Mouse (Mus musculus) midbrain, postnatal 0 days (tissue): Measurements from ENCODE around the gene Iars. TPM values are rescaled to one million over a fixed set of nuclear protein-coding genes. Genes with fewer than 3 reads are reported as not detected.

Experiments used
- ATAC-seq: fragments of 200-750 bp; cut with Nextera tagmentation; 2 replicates; pipeline ENCODE4 v1.8.0; 2017; ENCODE audit warnings: moderate number of reproducible peaks, mild to moderate bottlenecking, moderate TSS enrichment, moderate library complexity; ENCODE audit not compliant: low FRiP score
- DNase-seq: peaks from one replicate; pipeline ENCODE4 v3.0.0-alpha.2; 2015; ENCODE audit warnings: low spot score
- H3K27ac ChIP-seq: fragments of 300-500 bp; sonication (generic); 2 replicates; pipeline ENCODE4 v1.5.1; 2014; ENCODE audit warnings: low read depth, mild to moderate bottlenecking, low read length, mixed read lengths
- H3K27me3 ChIP-seq: fragments of 300-500 bp; sonication (generic); 2 replicates; pipeline ENCODE4 v1.6.1; 2014; ENCODE audit warnings: low read length, control low read depth, mixed read lengths; ENCODE audit not compliant: insufficient read depth
- H3K36me3 ChIP-seq: fragments of 300-500 bp; sonication (generic); 2 replicates; pipeline ENCODE4 v1.6.1; 2014; ENCODE audit warnings: low read length, control low read depth, mixed read lengths; ENCODE audit not compliant: insufficient read depth
- H3K4me1 ChIP-seq: fragments of 300-500 bp; sonication (generic); 2 replicates; pipeline ENCODE4 v1.6.1; 2014; ENCODE audit warnings: mild to moderate bottlenecking, control low read depth, antibody characterized with exemption, low read length, mixed read lengths; ENCODE audit not compliant: insufficient read depth
- H3K4me2 ChIP-seq: fragments of 300-500 bp; sonication (generic); 2 replicates; pipeline ENCODE4 v1.6.1; 2014; ENCODE audit warnings: low read depth, mild to moderate bottlenecking, low read length, mixed read lengths; ENCODE audit not compliant: poor library complexity, severe bottlenecking
- H3K4me3 ChIP-seq: fragments of 300-500 bp; sonication (generic); 2 replicates; pipeline ENCODE4 v1.5.1; 2014; ENCODE audit warnings: low read depth, mild to moderate bottlenecking, low read length, moderate library complexity
- H3K9ac ChIP-seq: fragments of 300-500 bp; sonication (generic); replicated peaks from 2 replicates; pipeline ENCODE4 v1.6.1; 2014; ENCODE audit warnings: mild to moderate bottlenecking, low read length, moderate library complexity, mixed read lengths; ENCODE audit not compliant: poor library complexity, severe bottlenecking
- H3K9me3 ChIP-seq: fragments of 300-500 bp; sonication (generic); 2 replicates; pipeline ENCODE4 v1.6.1; 2016; ENCODE audit warnings: low read length, control low read depth
- CTCF ChIP-seq: IDR thresholded peaks from 2 replicates; pipeline ENCODE4 v1.5.1; 2016; ENCODE audit warnings: antibody characterized with exemption, mild to moderate bottlenecking
- WGBS: fragments of 180-500 bp; shearing (Covaris S2); extraction: QIAGEN DNeasy Blood & Tissue Kit; methylation state at CpG from one replicate; pipeline ENCODE4 v1.1.7; 2014; 5-methylcytosine and 5-hydroxymethylcytosine counted together
- polyA plus RNA-seq: library from polyadenylated mRNA; unstranded; fragments of >200 nt; fragmentation: Nextera tagmentation; extraction: Ambion mirVana; gene quantifications from 2 replicates; pipeline ENCODE4 v1.2.1, GENCODE M21; 2015
- total RNA-seq: library from RNA; depleted of rRNA; stranded (reverse); fragments of >200 nt; gene quantifications from 2 replicates; pipeline ENCODE4 v1.2.3, GENCODE M21; 2014

Gene Iars
- total and polyA plus RNA-seq, 2 experiments from 2014 or later = 19.8 to 33.4 TPM

DNA sequence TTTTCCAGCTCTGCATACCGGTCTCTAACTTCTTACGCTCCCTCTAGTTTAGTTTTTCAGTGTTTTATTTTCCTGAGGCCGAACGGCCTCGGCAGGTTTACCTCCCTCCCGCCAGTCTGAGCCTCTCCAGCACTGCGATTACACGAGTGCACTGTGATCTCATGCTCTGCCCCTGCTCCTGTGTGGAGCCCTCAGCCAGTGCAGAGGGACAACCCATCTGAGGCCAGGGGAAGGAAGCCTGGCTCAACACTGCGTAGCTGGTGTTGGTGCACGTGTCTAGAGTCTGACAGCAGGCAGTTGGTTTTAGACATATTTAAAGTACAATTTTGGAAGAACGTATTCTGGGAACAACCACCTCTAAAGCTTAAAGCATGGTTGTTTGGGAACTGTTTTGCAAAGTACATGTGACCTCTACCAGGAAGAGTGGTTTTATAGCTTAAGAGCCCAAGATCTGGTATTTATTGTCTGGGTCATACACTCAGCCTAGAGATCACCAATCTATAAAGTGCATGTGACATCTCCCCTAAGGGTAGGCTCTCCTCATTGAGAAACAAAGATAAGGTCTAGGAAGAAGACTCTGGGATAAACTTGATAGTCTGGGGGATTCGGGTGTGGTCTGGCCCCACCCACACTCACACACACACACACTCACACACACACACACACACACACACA lies 30.3 kb downstream of the Iars start:
- TF ChIP-seq CTCF = no peak
- Histone ChIP-seq H3K4me1 (no peaks in the 10 kb centered on the region), H3K9ac (no peak overlapping the region), H3K36me3 (peaks cover 70% of the 10 kb centered on the region), H3K9me3 (no peaks in the 10 kb centered on the region), H3K4me2 (no peak overlapping the region), H3K27me3 (no peaks in the 10 kb centered on the region), H3K27ac (no peak overlapping the region), H3K4me3 (no peak overlapping the region)
- ATAC-seq (no peak), DNase-seq (no peak)
- 96% methylated on average over 12 of the region's 12 CpGs for WGBS

GRCm38 (mm10) chr13:49719310-49719709 lies 37.4 kb downstream of the Iars start:
- Histone ChIP-seq H3K9ac (no peak overlapping the region), H3K4me2 (no peak overlapping the region), H3K4me1 (no peaks in the 10 kb centered on the region), H3K9me3 (no peaks in the 10 kb centered on the region), H3K36me3 (peaks cover 87% of the 10 kb centered on the region), H3K27ac (no peak overlapping the region), H3K27me3 (no peaks in the 10 kb centered on the region), H3K4me3 (no peak overlapping the region)
- no peak for TF ChIP-seq CTCF
- ATAC-seq (no peak), DNase-seq (no peak)
- 93% methylated on average over 3 of the region's 3 CpGs for WGBS

GRCm38 (mm10) chr13:49736430-49736829 lies 54.5 kb downstream of the Iars start:
- no peak overlapping the region for H3K27ac ChIP-seq
- H3K4me2 ChIP-seq = no peak overlapping the region
- H3K9me3 ChIP-seq = no peaks in the 10 kb centered on the region
- TF ChIP-seq CTCF = no peak
- no peaks in the 10 kb centered on the region for H3K27me3 ChIP-seq
- H3K9ac ChIP-seq = no peak overlapping the region
- 87% methylated on average over 2 of the region's 2 CpGs for WGBS
- peaks cover 36% of the 10 kb centered on the region for H3K36me3 ChIP-seq
- ATAC-seq (no peak), DNase-seq (no peak)
- no peaks in the 10 kb centered on the region for H3K4me1 ChIP-seq
- no peak overlapping the region for H3K4me3 ChIP-seq

- H3K4me2 ChIP-seq = no peak overlapping the region
- no peak for TF ChIP-seq CTCF
- no peaks in the 10 kb centered on the region for H3K9me3 ChIP-seq
- H3K36me3 ChIP-seq = peaks cover 21% of the 10 kb centered on the region
- no peak overlapping the region for H3K4me3 ChIP-seq
- 88% methylated on average over 2 of the region's 2 CpGs for WGBS
- DNase-seq (no peak), ATAC-seq (no peak)
- H3K27me3 ChIP-seq = no peaks in the 10 kb centered on the region
- H3K4me1 ChIP-seq = no peaks in the 10 kb centered on the region
- H3K9ac ChIP-seq = no peak overlapping the region
- no peak overlapping the region for H3K27ac ChIP-seq
These were observed 56.1 kb downstream of the Iars start for GRCm38 (mm10) chr13:49738011-49738410.

DNA sequence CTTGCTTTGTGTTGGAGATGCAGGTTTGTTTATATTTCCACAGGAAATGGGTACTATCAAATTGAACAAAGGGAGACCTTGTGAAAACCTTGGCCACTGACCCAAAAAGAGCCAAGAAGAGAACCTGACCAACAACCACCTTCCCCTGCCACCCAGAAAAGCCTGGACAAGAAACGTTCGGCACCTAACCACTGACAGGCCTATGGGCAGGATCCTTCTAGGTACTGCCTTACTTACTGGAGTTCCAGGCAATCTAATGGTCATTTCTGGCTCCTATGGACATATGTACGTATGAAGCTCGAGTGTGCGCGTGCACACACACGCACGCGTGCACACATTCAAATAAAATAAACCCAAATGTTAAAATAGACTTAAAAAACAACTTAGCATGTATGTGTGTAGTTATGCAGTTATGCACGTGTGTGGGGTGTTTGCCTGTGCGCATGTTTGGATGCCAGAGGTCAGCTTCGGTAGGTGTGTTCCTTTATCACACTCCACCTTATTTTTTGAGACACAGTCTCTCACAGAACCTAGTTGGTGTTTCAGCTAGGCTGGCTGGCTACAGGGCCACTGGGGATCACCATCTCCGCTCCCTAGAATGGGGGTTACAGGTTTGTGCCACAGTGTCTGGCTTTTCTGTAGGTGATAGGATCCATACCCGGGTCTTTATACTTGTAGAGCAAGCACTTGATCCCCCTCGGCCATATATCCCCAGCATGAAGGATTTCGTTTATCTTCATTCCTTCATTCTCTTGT lies 59.6 kb downstream of the Iars start:
- Histone ChIP-seq H3K9me3 (no peaks in the 10 kb centered on the region), H3K4me1 (no peaks in the 10 kb centered on the region), H3K36me3 (no peaks in the 10 kb centered on the region), H3K9ac (no peak overlapping the region), H3K4me2 (no peak overlapping the region), H3K27me3 (no peaks in the 10 kb centered on the region), H3K4me3 (no peak overlapping the region), H3K27ac (no peak overlapping the region)
- ATAC-seq = no peak
- TF ChIP-seq CTCF = no peak
- 89% methylated on average over 16 of the region's 16 CpGs for WGBS
- DNase-seq = no peak

GRCm38 (mm10) chr13:49756591-49756990 lies 74.7 kb downstream of the Iars start:
- no peak overlapping the region for H3K9ac ChIP-seq
- H3K27me3 ChIP-seq = no peaks in the 10 kb centered on the region
- no peak for TF ChIP-seq CTCF
- ATAC-seq = no peak
- DNase-seq = no peak
- no peaks in the 10 kb centered on the region for H3K9me3 ChIP-seq
- 88% methylated on average over 9 of the region's 9 CpGs for WGBS
- no peak overlapping the region for H3K27ac ChIP-seq
- H3K36me3 ChIP-seq = no peaks in the 10 kb centered on the region
- H3K4me3 ChIP-seq = no peak overlapping the region
- H3K4me2 ChIP-seq = no peak overlapping the region
- no peaks in the 10 kb centered on the region for H3K4me1 ChIP-seq
